In genomic region chr8:22013034-22013707, GRCm38 (mm10) we compare ENCODE assay signal across 10 mouse cellular contexts. TPM values are rescaled to one million over a fixed set of nuclear protein-coding genes. Genes with fewer than 3 reads are reported as not detected.
DNase-seq lines count a peak whose midpoint lies in the region; ATAC-seq and TF ChIP-seq lines count a peak whose summit lies in the region.
"Had no signal": no experiment of that assay in that cellular context is flagged by ENCODE, and none has a peak within 500 bp of the region (broad histone marks: within the 10 kb centered on the region; RNA-seq: fewer than 3 reads in every experiment).

No protein-coding gene starts in this region.

- 56% methylated on average over 24 of the region's 24 CpGs for WGBS in embryonic facial prominence, embryonic 10.5 days
- WGBS in intestine, postnatal 0 days = 67% methylated on average over 24 of the region's 24 CpGs

- peaks cover 33% of the 10 kb centered on the region for H3K27me3 ChIP-seq in embryonic facial prominence, embryonic 10.5 days (replicated peaks; ENCODE audit: low read depth, poor library complexity, severe bottlenecking)
- H3K27me3 ChIP-seq in intestine, postnatal 0 days (replicated peaks; ENCODE audit: control insufficient read depth, insufficient read depth, low read length) = no peaks in the 10 kb centered on the region

- TF ChIP-seq CTCF in intestine, postnatal 0 days (IDR thresholded peaks at IDR 0.05; ENCODE audit: low read depth) = no peak

- H3K4me2 ChIP-seq in intestine, postnatal 0 days (replicated peaks; ENCODE audit: low read depth) = 0 out of 2 replicates have a peak overlapping the region, but pooled peaks have one; percentile 13

- peak; percentile 48 for DNase-seq in right cerebral cortex, postnatal 4 days
- DNase-seq in right cerebral cortex, adult 18-20 months = no peak
- peak; percentile 43 for DNase-seq in embryonic facial prominence, embryonic 10.5 days (ENCODE audit: low spot score)
- DNase-seq in urinary bladder, adult 2 months (ENCODE audit: low spot score) = no peak
- no peak for DNase-seq in heart, postnatal 25 days (ENCODE audit: low spot score)
- DNase-seq in heart, postnatal 14 days = no peak

- H3K36me3 ChIP-seq in embryonic facial prominence, embryonic 10.5 days (replicated peaks) = no peaks in the 10 kb centered on the region
- H3K36me3 ChIP-seq in intestine, postnatal 0 days (ENCODE audit: control insufficient read depth, insufficient read depth) = no peaks in the 10 kb centered on the region

- no peaks in the 10 kb centered on the region for H3K9me3 ChIP-seq in embryonic facial prominence, embryonic 10.5 days
- H3K9me3 ChIP-seq in intestine, postnatal 0 days (ENCODE audit: control insufficient read depth) = no peaks in the 10 kb centered on the region

- no peak overlapping the region for H3K9ac ChIP-seq in intestine, postnatal 0 days (ENCODE audit: low read depth, low read length)

- H3K4me1 ChIP-seq in embryonic facial prominence, embryonic 10.5 days = peaks cover 17% of the 10 kb centered on the region
- no peaks in the 10 kb centered on the region for H3K4me1 ChIP-seq in intestine, postnatal 0 days (replicated peaks; ENCODE audit: control insufficient read depth, insufficient read depth, low read length)

- H3K27ac ChIP-seq in embryonic facial prominence, embryonic 10.5 days (replicated peaks) = no peak overlapping the region
- H3K27ac ChIP-seq in intestine, postnatal 0 days (ENCODE audit: low read depth, low read length) = no peak overlapping the region

- peak; percentile 60 for ATAC-seq in intestine, postnatal 0 days

- H3K4me3 ChIP-seq in embryonic facial prominence, embryonic 10.5 days = peak overlapping the region; percentile 39
- no peak overlapping the region for H3K4me3 ChIP-seq in intestine, postnatal 0 days (ENCODE audit: low read depth, low read length)
- H3K4me3 ChIP-seq: erythroblast, embryonic 14.5 days had no signal

- intact Hi-C loops in heart, postnatal 25 days (cut with DNase I) = no loop called here
- intact Hi-C loops in heart, postnatal 14 days (cut with DNase I) = no loop called here

RNA-seq across cellular contexts. Expression of gene Ccdc70, which starts 43.6 kb away (rescaled TPM):
- not detected in 2 replicates for polyA plus RNA-seq in embryonic facial prominence, embryonic 10.5 days (2016; fragmentation: Nextera tagmentation; extraction: Ambion mirVana)
- not detected in 2 replicates for polyA plus RNA-seq in intestine, postnatal 0 days (2015; fragmentation: Nextera tagmentation; extraction: Ambion mirVana)
- not detected in 2 replicates for polyA plus RNA-seq in urinary bladder, adult 2 months (2012; rRNA removed)
- not detected for total RNA-seq in heart, postnatal 25 days (2021)
- not detected for total RNA-seq in heart, postnatal 14 days (2021)
- total RNA-seq: left cerebral cortex, postnatal 36 days had no signal
- polyA plus RNA-seq: erythroblast, embryonic 14.5 days; hindbrain, embryonic 11.5 days had no signal

RNA-seq across cellular contexts. Expression of gene Atp7b, which starts 46.9 kb away (rescaled TPM):
- polyA plus RNA-seq in embryonic facial prominence, embryonic 10.5 days (2016; fragmentation: Nextera tagmentation; extraction: Ambion mirVana) = 1.9 and 2.1 TPM in 2 replicates
- 3.0 and 3.9 TPM in 2 replicates for polyA plus RNA-seq in intestine, postnatal 0 days (2015; fragmentation: Nextera tagmentation; extraction: Ambion mirVana)
- 0.88 and 0.93 TPM in 2 replicates for polyA plus RNA-seq in urinary bladder, adult 2 months (2012; rRNA removed)
- total RNA-seq in heart, postnatal 25 days (2021) = under 1 TPM; 0.08 to 0.11 TPM
- total RNA-seq in heart, postnatal 14 days (2021) = under 1 TPM; 0.37 to 0.55 TPM

RNA-seq across cellular contexts. Expression of gene Alg11, which starts 47.4 kb away (rescaled TPM):
- polyA plus RNA-seq in embryonic facial prominence, embryonic 10.5 days (2016; fragmentation: Nextera tagmentation; extraction: Ambion mirVana) = 41.7 and 45.1 TPM in 2 replicates
- polyA plus RNA-seq in intestine, postnatal 0 days (2015; fragmentation: Nextera tagmentation; extraction: Ambion mirVana) = 12.1 and 12.4 TPM in 2 replicates
- polyA plus RNA-seq in urinary bladder, adult 2 months (2012; rRNA removed) = 10.6 and 11.6 TPM in 2 replicates
- 1 to 10 TPM; 7.6 to 8.3 TPM for total RNA-seq in heart, postnatal 25 days (2021)
- total RNA-seq in heart, postnatal 14 days (2021) = 10 to 100 TPM in 1 of 2 experiments, 1 to 10 TPM in 1; 9.1 to 10.8 TPM

RNA-seq across cellular contexts. Expression of gene Fam90a1a, which starts 54.7 kb away (rescaled TPM):
- polyA plus RNA-seq in embryonic facial prominence, embryonic 10.5 days (2016; fragmentation: Nextera tagmentation; extraction: Ambion mirVana) = not detected in 2 replicates
- not detected in 2 replicates for polyA plus RNA-seq in intestine, postnatal 0 days (2015; fragmentation: Nextera tagmentation; extraction: Ambion mirVana)
- polyA plus RNA-seq in urinary bladder, adult 2 months (2012; rRNA removed) = not detected in 2 replicates
- total RNA-seq in heart, postnatal 25 days (2021) = not detected
- not detected for total RNA-seq in heart, postnatal 14 days (2021)
- total RNA-seq: left cerebral cortex, postnatal 36 days had no signal
- polyA plus RNA-seq: erythroblast, embryonic 14.5 days; hindbrain, embryonic 11.5 days had no signal

Comparison
In these comparisons a context has a peak if more than half of its experiments do, and no peak if none do; other contexts are left out.
1. DNase-seq: peak in right cerebral cortex, postnatal 4 days (single experiment) and embryonic facial prominence, embryonic 10.5 days (single experiment); none in right cerebral cortex, adult 18-20 months (single experiment), urinary bladder, adult 2 months (single experiment), heart, postnatal 25 days (single experiment) and heart, postnatal 14 days (0 of 2).